Mouse (Mus musculus): ENCODE measurements around the gene Akap3.

- TF ChIP-seq CEBPB (IDR thresholded peaks at IDR 0.05; ENCODE audit: insufficient read depth, poor library complexity, severe bottlenecking), result no peak
- TF ChIP-seq E2F4 (IDR thresholded peaks at IDR 0.05; ENCODE audit: insufficient read depth), result no peak
- no peak for TF ChIP-seq MYOG (IDR thresholded peaks at IDR 0.05; ENCODE audit: control insufficient read depth in 1 of 3, insufficient read depth in 1 of 3, insufficient read length in 2 of 3, low read depth in 2 of 3)
These were observed 57.8 kb downstream of the Akap3 start for GRCm38 (mm10) chr6:126910727-126911126.

Measured in myocyte (in vitro differentiated cells).